Mouse (Mus musculus): ENCODE results near the gene Tesk1.

Gene Tesk1

GRCm38 (mm10) chr4:43419801-43420281 is 21.9 kb upstream of the Tesk1 start:
- no peak for DNase-seq

DNA sequence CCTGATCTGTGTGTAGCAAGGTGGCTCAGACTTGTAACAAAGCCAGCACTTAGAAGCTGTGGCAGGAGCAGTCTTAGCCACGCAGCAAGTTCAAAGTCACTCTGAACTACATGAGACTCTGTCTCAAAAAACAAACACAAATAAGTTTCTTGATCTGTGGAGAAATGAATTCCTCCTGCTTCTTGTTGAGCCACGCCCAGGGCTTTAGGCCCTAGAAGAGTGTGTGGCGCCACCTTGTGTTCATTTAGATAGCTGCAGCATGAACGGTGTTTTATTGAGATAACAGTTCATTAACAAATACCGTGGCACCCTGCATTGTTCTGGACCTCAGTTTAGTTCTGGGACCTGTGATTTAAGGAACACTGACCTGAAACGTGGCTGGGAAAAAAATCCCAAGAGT is 21.4 kb upstream of the Tesk1 start:
- peak; percentile 85 to 90 for DNase-seq

DNA sequence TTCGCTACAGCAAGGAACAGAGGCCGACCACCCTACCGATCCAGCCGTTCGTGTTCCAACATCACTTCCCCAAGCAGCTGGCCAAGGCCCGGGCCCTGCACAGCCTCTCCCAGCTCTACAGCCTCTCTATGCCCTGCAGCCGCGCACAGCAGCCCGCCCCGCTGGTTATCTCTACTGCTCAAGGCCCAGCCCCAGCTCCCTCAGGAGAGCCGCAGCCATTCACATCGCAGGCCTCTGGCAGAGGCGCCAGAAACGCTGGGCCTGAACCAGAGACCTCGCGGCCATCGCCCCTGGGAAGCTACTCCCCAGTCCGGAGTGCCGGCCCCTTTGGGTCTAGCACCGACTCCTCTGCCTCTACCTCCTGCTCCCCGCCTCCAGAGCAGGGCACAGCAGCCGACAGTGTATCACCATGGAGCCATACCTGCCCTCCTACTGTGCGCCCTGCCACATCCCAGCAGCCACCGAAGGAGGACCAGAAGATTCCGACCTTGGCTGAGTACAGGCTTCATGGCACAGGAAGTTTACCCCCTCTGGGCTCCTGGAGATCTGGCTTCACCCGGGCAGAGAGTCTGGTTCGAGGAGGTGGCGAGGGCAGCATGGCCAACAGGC is 20.0 kb upstream of the Tesk1 start:
- DNase-seq = no peak

DNA sequence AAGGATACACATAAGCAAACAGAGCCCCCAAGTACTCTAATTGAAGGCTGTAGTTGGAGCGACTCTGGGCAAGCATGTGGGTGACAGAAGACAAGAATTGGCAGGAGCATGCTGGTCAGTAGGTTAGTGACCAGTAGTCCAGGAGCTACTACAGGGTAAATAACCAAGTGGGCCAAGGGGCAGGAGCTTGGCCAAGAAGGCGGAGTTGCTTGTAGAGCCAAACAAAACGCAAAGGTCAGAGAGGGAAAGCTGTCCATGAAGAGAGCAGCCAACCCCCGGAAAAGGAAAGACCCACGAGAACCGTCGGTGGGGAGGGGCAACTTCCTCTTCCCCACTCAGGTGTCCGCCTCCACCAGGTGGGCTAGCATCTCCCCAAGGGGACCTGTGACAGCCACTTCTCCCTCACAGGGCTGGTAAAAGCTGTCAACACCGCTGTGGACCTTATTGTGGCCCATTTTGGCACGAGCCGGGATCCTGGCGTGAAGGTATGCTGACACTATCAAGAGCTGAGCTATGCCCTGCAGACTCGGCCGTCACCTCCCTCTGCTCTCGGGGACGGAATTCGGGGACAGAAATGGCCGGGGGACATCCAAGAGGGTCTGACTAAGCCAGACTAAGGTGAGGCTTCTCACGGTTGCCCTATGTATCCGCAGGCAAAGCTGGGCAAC is 18.3 kb upstream of the Tesk1 start:
- DNase-seq = no peak

DNA sequence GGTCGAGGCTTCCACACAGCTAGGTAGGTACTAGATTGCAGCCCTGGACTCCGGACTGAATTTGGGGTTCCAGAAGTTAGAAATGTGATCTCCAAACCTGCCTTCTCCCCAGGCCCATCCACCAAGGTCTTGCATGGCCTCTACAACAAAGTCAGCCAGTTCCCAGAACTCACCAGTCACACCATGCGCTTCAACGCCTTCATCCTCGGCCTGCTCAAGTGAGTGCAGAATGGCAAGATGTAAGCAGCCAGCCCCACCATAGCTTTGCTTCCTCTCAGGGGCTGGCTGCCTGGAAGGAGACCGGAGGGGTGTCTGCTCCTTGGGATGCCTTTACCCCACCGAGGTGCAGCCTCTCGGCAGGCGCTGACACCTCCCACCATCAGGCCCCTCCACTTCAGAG is 17.7 kb upstream of the Tesk1 start:
- DNase-seq = no peak

- DNase-seq = no peak
Observed at GRCm38 (mm10) chr4:43425197-43425596, 16.5 kb upstream of the Tesk1 start.

- DNase-seq = no peak
Observed at GRCm38 (mm10) chr4:43425648-43426380, 15.9 kb upstream of the Tesk1 start.

DNA sequence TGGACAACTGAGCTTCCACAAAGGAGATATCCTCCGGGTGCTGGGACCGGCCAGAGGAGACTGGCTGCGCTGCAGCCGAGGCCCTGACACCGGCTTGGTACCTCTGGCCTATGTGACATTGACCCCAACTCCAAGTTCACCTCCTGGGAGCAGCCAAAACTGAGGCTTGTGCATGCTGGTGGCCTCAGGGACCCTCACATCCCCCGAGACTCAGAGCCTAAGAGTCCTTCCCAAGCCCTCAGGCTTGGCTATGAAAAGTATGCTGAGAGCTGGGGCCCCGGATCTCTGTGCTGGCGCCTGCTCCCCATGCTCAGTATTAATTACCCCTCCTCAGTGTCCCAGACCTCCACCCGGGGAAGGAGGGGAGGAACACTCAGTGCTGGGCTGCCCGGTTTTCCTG is 15.3 kb upstream of the Tesk1 start:
- DNase-seq = no peak

- no peak for DNase-seq
Observed at GRCm38 (mm10) chr4:43427501-43428179, 14.1 kb upstream of the Tesk1 start.

- peak in 1 of 2 experiments; percentile 36 for DNase-seq
Observed at GRCm38 (mm10) chr4:43428180-43428861, 13.4 kb upstream of the Tesk1 start.

GRCm38 (mm10) chr4:43428946-43429345 is 12.8 kb upstream of the Tesk1 start, which contains the start of gene Fam166b:
Fam166b (minus strand) TSS chr4:43429134.
- DNase-seq = peak; percentile 44 to 57

GRCm38 (mm10) chr4:43431690-43432089 is 10.0 kb upstream of the Tesk1 start:
- peak; percentile 93 to 96 for DNase-seq

DNA sequence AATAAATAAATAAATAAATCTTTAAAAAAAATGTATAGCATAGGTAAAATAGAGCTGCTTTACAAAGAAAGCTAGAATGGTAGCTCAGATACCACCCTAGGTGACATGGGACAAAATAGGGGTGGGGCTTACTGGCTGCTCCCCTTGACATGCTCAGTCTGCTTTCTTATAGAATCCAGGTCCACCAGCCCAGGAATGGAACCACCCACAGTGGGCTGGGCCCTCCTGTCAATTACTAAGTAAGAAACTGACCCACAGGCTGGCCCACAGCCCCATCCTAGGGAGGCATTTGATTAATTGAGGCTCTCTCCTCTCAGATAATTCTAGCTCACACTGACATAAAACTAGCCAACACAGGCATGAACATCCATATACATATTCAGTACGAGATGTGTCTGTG is 8.9 kb upstream of the Tesk1 start:
- no peak for DNase-seq

DNA sequence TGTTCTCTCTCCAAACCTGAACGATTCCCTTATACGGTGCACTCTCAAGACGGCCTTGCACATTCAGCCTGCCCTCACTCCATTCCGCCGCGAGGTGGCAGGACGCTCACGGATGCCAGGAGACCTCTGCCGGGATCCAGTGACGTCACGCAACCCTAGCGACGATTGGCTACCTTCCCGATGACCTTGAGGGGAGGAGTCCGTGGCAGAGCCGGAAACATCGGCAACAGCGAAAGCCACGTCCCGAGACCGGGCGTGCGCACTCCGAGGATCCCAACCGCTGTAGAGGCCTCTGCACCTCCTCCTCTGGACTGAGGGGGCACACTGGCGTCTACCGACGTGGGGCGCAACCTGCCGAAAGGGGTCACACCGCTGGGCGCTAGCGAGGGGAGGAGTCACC is 305 bp downstream of the Tesk1 start:
- DNase-seq = peak; percentile 100

DNA sequence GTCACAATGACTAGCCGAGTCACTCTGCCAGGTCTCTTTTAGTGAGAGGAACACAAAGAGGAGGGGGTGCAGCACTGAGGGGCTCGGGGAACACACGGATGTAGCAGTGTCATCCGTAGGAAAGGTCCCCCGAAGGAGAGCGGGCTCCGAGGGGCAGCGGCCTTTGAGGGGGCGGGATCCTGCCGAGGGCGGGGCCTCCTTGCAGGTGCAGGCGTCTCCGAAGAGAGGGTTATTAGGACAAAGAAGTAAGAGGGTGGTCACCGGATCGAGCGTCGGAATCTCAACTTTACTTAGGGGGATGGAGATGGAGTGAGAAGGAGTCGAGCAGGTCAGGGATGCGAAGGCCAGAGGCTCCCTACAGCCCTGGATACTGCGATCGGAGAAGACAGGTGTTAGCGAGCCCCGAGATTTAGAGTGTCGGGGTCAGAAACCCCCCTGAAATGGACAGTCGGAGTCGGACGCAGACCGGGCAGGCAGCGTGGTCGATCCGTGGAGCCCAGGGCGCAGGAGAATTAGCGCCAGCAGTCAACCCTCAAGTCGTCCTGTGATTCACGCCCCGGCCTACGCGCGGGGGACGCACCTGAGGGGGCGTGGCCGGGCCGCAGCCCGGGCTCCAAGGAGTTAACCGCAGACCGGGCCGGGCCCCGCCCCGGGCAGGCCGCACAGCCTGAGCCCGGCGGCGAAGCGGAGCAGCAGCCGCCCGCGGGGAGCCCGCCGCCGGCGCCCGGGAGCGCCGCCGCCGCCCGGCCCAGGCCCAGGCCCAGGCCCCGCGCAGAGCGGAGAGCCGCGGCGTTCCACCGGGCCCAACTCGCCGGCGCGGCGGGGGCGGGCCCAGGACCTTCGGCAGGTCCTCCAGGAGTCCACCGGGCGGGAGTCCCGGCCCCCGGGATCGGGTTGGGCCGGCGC is 970 bp downstream of the Tesk1 start:
- peak; percentile 79 to 84 for DNase-seq

DNA sequence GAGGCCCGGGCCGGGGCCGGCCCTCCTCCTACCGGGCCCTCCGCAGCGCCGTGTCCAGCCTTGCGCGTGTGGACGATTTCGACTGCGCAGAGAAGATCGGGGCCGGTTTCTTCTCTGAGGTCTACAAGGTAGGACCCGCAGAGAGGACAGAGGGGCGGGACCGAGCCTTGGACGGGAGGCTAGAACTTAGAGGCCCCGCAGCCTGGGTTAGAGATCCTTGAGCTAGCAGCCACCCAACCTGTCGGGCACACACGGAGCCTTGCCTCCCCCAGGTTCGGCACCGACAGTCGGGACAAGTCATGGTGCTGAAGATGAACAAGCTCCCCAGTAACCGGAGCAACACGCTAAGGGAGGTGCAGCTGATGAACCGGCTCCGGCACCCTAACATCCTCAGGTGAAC is 1.8 kb downstream of the Tesk1 start:
- DNase-seq = peak; percentile 58 to 62

GRCm38 (mm10) chr4:43447251-43447650 is 5.5 kb downstream of the Tesk1 start:
- DNase-seq = peak; percentile 39 to 59

GRCm38 (mm10) chr4:43448554-43448953 is 6.8 kb downstream of the Tesk1 start:
- DNase-seq = peak; percentile 68 to 70

- no peak for DNase-seq
Observed at GRCm38 (mm10) chr4:43452315-43452714, 10.6 kb downstream of the Tesk1 start.

- no peak for DNase-seq
Observed at GRCm38 (mm10) chr4:43453413-43453812, 11.7 kb downstream of the Tesk1 start.

DNA sequence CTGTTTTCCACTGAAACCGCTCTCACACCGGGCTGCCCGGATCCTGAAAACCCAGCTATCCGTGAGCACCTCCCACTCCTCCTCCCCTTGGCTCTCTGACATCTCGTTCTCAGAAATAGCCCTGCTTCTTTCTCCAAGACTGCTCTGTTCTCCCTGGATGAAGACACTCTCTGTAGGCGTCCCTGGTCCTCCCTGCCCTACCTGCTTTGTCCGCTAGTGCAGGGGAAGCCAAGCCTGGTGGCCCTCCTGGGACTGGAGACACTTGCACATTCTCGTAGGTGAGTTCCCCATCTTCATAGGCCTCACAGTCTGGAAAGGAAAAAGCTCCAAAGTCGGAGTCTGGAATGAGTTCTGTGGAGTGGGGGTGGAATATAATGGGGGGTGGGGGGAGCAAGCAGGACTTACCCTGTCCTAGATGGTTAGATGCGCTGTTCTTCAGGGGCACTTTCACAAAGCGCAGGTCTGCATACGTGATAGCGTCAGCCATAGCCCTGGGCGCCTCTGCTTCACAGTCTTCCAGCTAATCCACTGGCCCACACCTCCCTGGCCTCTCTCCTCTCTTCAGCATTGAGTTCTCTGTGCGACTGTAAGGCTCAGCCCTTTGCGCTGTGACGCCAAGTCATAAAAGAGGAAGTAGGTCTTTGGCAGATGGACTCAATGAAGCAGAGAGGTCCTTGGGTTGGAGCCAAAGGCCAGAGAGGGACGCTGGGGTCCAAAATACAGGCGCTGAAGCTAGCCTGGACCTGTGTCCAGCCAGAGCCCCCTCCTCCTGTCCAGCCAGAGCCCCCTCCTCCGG is 12.5 kb downstream of the Tesk1 start, which contains the start of gene Cd72:
TSS of gene Cd72 (minus strand) at position 588 of the 796 bp plus-strand sequence.
- peak; percentile 46 to 56 for DNase-seq

All from cerebellum, postnatal 10 days (tissue).